Mouse (Mus musculus) liver, embryonic 11.5 days (tissue): ENCODE results near the gene Pdhx. TPM values are rescaled to one million over a fixed set of nuclear protein-coding genes. Genes with fewer than 3 reads are reported as not detected.

Source experiments
- ATAC-seq: fragments of 200-750 bp; cut with Nextera tagmentation; replicated peaks from 2 replicates; pipeline ENCODE4 v1.8.0; 2017; ENCODE audit warnings: moderate number of reproducible peaks, mild to moderate bottlenecking, moderate TSS enrichment, moderate library complexity; ENCODE audit not compliant: low FRiP score
- DNase-seq: peaks from one replicate; pipeline ENCODE4 v3.0.0-alpha.2; 2017; ENCODE audit warnings: low spot score
- H3K27ac ChIP-seq: fragments of 300-500 bp; sonication (generic); 2 replicates; pipeline ENCODE4 v1.5.1; 2014; ENCODE audit warnings: mild to moderate bottlenecking, low read depth, low read length, control low read depth
- H3K27me3 ChIP-seq: fragments of 300-500 bp; sonication (generic); replicated peaks from 2 replicates; pipeline ENCODE4 v1.6.1; 2014; ENCODE audit warnings: low read length, mixed read lengths; ENCODE audit not compliant: control insufficient read depth, insufficient read depth
- H3K36me3 ChIP-seq: fragments of 300-500 bp; sonication (generic); 2 replicates; pipeline ENCODE4 v1.6.1; 2014; ENCODE audit warnings: mild to moderate bottlenecking, low read length, moderate library complexity, mixed read lengths; ENCODE audit not compliant: control insufficient read depth, insufficient read depth
- H3K4me1 ChIP-seq: fragments of 300-500 bp; sonication (generic); replicated peaks from 2 replicates; pipeline ENCODE4 v1.6.1; 2014; ENCODE audit warnings: low read length, mixed read lengths; ENCODE audit not compliant: control insufficient read depth, insufficient read depth
- H3K4me2 ChIP-seq: fragments of 300-500 bp; sonication (generic); 2 replicates; pipeline ENCODE4 v1.6.1; 2014; ENCODE audit warnings: mild to moderate bottlenecking, control low read depth, moderate library complexity
- H3K4me3 ChIP-seq: fragments of 300-500 bp; sonication (generic); 2 replicates; pipeline ENCODE4 v1.5.1; 2014; ENCODE audit warnings: low read depth, low read length, control low read depth
- H3K9ac ChIP-seq: fragments of 300-500 bp; sonication (generic); 2 replicates; pipeline ENCODE4 v1.6.1; 2014; ENCODE audit warnings: low read depth, low read length, control low read depth
- H3K9me3 ChIP-seq: fragments of 300-500 bp; sonication (generic); 2 replicates; pipeline ENCODE4 v1.6.1; 2016; ENCODE audit warnings: low read length, inconsistent platforms, mixed read lengths; ENCODE audit not compliant: control insufficient read depth
- WGBS: fragments of 180-500 bp; shearing (Covaris S2); extraction: QIAGEN DNeasy Blood & Tissue Kit; methylation state at CpG from one replicate; pipeline ENCODE4 v1.1.7; 2014; 5-methylcytosine and 5-hydroxymethylcytosine counted together
- polyA plus RNA-seq: library from polyadenylated mRNA; unstranded; fragments of >200 nt; fragmentation: Nextera tagmentation; extraction: Ambion mirVana; gene quantifications from 2 replicates; pipeline ENCODE4 v1.2.1, GENCODE M21; 2014

Pdhx gene
- polyA plus RNA-seq, 1 experiment from 2014 or later, result 36.8 TPM

- Histone ChIP-seq H3K9me3 (no peaks in the 10 kb centered on the region), H3K36me3 (peaks cover 4% of the 10 kb centered on the region; the same call in 1 of the 2 replicates), H3K9ac (no peak overlapping the region), H3K4me3 (no peak overlapping the region), H3K4me1 (no peaks in the 10 kb centered on the region), H3K27me3 (no peaks in the 10 kb centered on the region), H3K27ac (no peak overlapping the region), H3K4me2 (no peak overlapping the region)
- no peak for ATAC-seq
- DNase-seq, result no peak
- WGBS, result 95% methylated on average over 4 of the region's 4 CpGs
These were observed 14.8 kb upstream of the Pdhx start for GRCm38 (mm10) chr2:103088099-103088498.

GRCm38 (mm10) chr2:103086432-103086831 is 13.1 kb upstream of the Pdhx start:
- no peak for DNase-seq

DNA sequence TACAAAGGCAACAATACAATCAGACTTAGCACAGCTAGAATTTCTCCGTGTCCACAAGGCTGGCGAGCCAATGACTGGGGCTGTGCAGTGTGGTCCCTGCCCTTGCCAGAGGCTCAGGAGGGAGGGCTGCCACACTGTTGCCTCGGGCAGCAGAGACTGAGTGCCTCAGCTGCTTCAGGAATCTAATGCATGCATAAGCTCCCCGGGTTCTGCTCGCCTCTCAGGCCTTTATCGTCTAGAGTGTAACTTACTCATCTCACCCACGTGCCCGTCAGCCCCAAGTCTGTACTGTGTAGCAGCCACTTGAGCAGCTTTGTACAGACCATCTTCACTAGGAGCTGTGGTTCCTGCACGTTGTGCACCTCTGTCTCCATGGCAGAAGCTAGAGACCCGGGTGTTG is 12.3 kb upstream of the Pdhx start:
- Histone ChIP-seq H3K9ac (no peak overlapping the region), H3K36me3 (peaks cover 4% of the 10 kb centered on the region; the same call in 1 of the 2 replicates), H3K27ac (no peak overlapping the region), H3K4me3 (no peak overlapping the region), H3K4me1 (no peaks in the 10 kb centered on the region), H3K9me3 (no peaks in the 10 kb centered on the region), H3K4me2 (no peak overlapping the region), H3K27me3 (no peaks in the 10 kb centered on the region)
- 73% methylated on average over 10 of the region's 10 CpGs for WGBS
- ATAC-seq (peak; percentile 31; the same call in 1 of the 2 replicates), DNase-seq (no peak)

More at GRCm38 (mm10) chr2:103086432-103086831, 13.1 kb upstream of the Pdhx start:
- H3K36me3 ChIP-seq, result peaks cover 4% of the 10 kb centered on the region; the same call in 1 of the 2 replicates
- ATAC-seq, result no peak
- 9% methylated on average over 1 of the region's 1 CpGs for WGBS
- H3K9ac ChIP-seq, result no peak overlapping the region
- H3K4me2 ChIP-seq, result no peak overlapping the region
- H3K9me3 ChIP-seq, result no peaks in the 10 kb centered on the region
- no peak overlapping the region for H3K4me3 ChIP-seq
- no peaks in the 10 kb centered on the region for H3K4me1 ChIP-seq
- H3K27me3 ChIP-seq, result no peaks in the 10 kb centered on the region
- no peak overlapping the region for H3K27ac ChIP-seq

- Histone ChIP-seq H3K27me3 (no peaks in the 10 kb centered on the region), H3K4me2 (no peak overlapping the region), H3K27ac (no peak overlapping the region), H3K4me3 (no peak overlapping the region), H3K9me3 (no peaks in the 10 kb centered on the region), H3K4me1 (no peaks in the 10 kb centered on the region), H3K36me3 (peaks cover 4% of the 10 kb centered on the region; the same call in 1 of the 2 replicates), H3K9ac (no peak overlapping the region)
- DNase-seq, result no peak
- WGBS, result 59% methylated on average over 5 of the region's 5 CpGs
- no peak for ATAC-seq
These were observed 11.1 kb upstream of the Pdhx start for GRCm38 (mm10) chr2:103084451-103084850.

GRCm38 (mm10) chr2:103082853-103083252 is 9.5 kb upstream of the Pdhx start:
- H3K9me3 ChIP-seq, result no peaks in the 10 kb centered on the region
- 82% methylated on average over 7 of the region's 7 CpGs for WGBS
- H3K4me1 ChIP-seq, result no peaks in the 10 kb centered on the region

GRCm38 (mm10) chr2:103081706-103082105 is 8.4 kb upstream of the Pdhx start:
- WGBS, result 67% methylated on average over 5 of the region's 5 CpGs
- DNase-seq (no peak), ATAC-seq (no peak)
- H3K4me3 ChIP-seq, result no peak overlapping the region
- H3K4me1 ChIP-seq, result no peaks in the 10 kb centered on the region
- H3K36me3 ChIP-seq, result no peaks in the 10 kb centered on the region
- no peak overlapping the region for H3K27ac ChIP-seq
- no peaks in the 10 kb centered on the region for H3K27me3 ChIP-seq
- H3K4me2 ChIP-seq, result no peak overlapping the region
- no peak overlapping the region for H3K9ac ChIP-seq
- no peaks in the 10 kb centered on the region for H3K9me3 ChIP-seq

More at GRCm38 (mm10) chr2:103082853-103083252, 9.5 kb upstream of the Pdhx start:
- no peak overlapping the region for H3K27ac ChIP-seq
- no peak for ATAC-seq
- no peak for DNase-seq
- no peaks in the 10 kb centered on the region for H3K27me3 ChIP-seq
- no peak overlapping the region for H3K4me3 ChIP-seq
- H3K9ac ChIP-seq, result no peak overlapping the region
- no peaks in the 10 kb centered on the region for H3K36me3 ChIP-seq
- H3K4me2 ChIP-seq, result no peak overlapping the region

DNA sequence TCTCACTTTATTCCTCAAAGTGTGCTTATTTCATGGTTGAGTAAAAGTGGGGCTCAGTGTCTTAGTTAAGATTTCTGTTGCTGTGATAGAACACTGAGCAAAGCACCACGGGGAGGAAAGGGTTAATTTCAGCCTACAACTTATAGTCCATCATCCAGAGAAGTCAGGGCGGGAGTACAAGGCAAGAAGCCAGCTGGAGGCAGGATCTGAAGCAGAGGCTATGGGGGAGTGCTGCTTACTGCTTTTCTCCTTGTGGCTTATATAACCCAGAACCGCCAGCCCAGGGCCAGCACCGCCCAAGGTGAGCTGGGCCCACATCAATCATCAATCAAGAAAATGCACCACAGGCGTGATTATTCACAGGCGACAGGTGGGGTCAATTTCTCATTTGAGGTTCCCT is 7.8 kb upstream of the Pdhx start:
- Histone ChIP-seq H3K4me1 (no peaks in the 10 kb centered on the region), H3K9me3 (no peaks in the 10 kb centered on the region), H3K4me2 (no peak overlapping the region), H3K27ac (no peak overlapping the region), H3K36me3 (no peaks in the 10 kb centered on the region), H3K4me3 (no peak overlapping the region), H3K9ac (no peak overlapping the region), H3K27me3 (no peaks in the 10 kb centered on the region)
- ATAC-seq (no peak), DNase-seq (no peak)
- WGBS, result 65% methylated on average over 6 of the region's 6 CpGs

GRCm38 (mm10) chr2:103070586-103070985 is 2.7 kb downstream of the Pdhx start:
- WGBS, result 56% methylated on average over 3 of the region's 3 CpGs
- no peak overlapping the region for H3K4me3 ChIP-seq
- H3K4me1 ChIP-seq, result peaks cover 10% of the 10 kb centered on the region

GRCm38 (mm10) chr2:103069752-103070405 is 3.4 kb downstream of the Pdhx start:
- 83% methylated on average over 5 of the region's 5 CpGs for WGBS
- no peaks in the 10 kb centered on the region for H3K9me3 ChIP-seq
- H3K4me1 ChIP-seq, result peaks cover 10% of the 10 kb centered on the region
- H3K4me3 ChIP-seq, result no peak overlapping the region
- no peak overlapping the region for H3K27ac ChIP-seq
- no peak overlapping the region for H3K9ac ChIP-seq
- DNase-seq (no peak), ATAC-seq (no peak)
- H3K4me2 ChIP-seq, result no peak overlapping the region
- H3K27me3 ChIP-seq, result no peaks in the 10 kb centered on the region
- no peaks in the 10 kb centered on the region for H3K36me3 ChIP-seq

More at GRCm38 (mm10) chr2:103070586-103070985, 2.7 kb downstream of the Pdhx start:
- Histone ChIP-seq H3K9me3 (no peaks in the 10 kb centered on the region), H3K27ac (no peak overlapping the region), H3K9ac (no peak overlapping the region), H3K36me3 (no peaks in the 10 kb centered on the region), H3K4me2 (no peak overlapping the region), H3K27me3 (no peaks in the 10 kb centered on the region)
- DNase-seq (no peak), ATAC-seq (no peak)
